Mouse (Mus musculus) kidney, adult 2 months (tissue): ENCODE results near the gene Mmp14. TPM values are rescaled to one million over a fixed set of nuclear protein-coding genes. Genes with fewer than 3 reads are reported as not detected.
A peak's percentile ranks its signal among the peaks of the same experiment; 100 is the strongest.

Source experiments
- DNase-seq: peaks from one replicate; pipeline ENCODE4 v3.0.0; 2021
- H3K27ac ChIP-seq: fragments of 200-500 bp; 2 replicates; pipeline ENCODE4 v1.5.1; 2012; ENCODE audit warnings: low read depth, low read length, control low read depth, inconsistent platforms; ENCODE audit not compliant: insufficient read depth
- H3K27me3 ChIP-seq: fragments of 200-500 bp; replicated peaks from 2 replicates; pipeline ENCODE4 v1.6.1; 2012; ENCODE audit warnings: mild to moderate bottlenecking, moderate library complexity, low read length, inconsistent platforms; ENCODE audit not compliant: control insufficient read depth, insufficient read depth
- H3K36me3 ChIP-seq: fragments of 200-500 bp; 2 replicates; pipeline ENCODE4 v1.6.1; 2012; ENCODE audit warnings: mild to moderate bottlenecking, moderate library complexity, low read length, inconsistent platforms; ENCODE audit not compliant: control insufficient read depth, insufficient read depth
- H3K4me1 ChIP-seq: fragments of 200-500 bp; 2 replicates; pipeline ENCODE4 v1.6.1; 2011; ENCODE audit warnings: low read length; ENCODE audit not compliant: control insufficient read depth, insufficient read depth
- H3K4me3 ChIP-seq: fragments of 200-500 bp; 2 replicates; pipeline ENCODE4 v1.5.1; 2011; ENCODE audit warnings: mild to moderate bottlenecking, low read depth, low read length, control low read depth; ENCODE audit not compliant: insufficient read depth
- CTCF ChIP-seq: fragments of 200-500 bp; conservative IDR thresholded peaks from 2 replicates; pipeline ENCODE4 v1.5.1; 2011; ENCODE audit warnings: low read depth, mild to moderate bottlenecking, control low read depth, low read length, moderate library complexity, mixed read lengths; ENCODE audit not compliant: insufficient read depth, insufficient read length
- POLR2A ChIP-seq: fragments of 200-500 bp; IDR thresholded peaks from one replicate; pipeline ENCODE4 v1.6.1; 2011; ENCODE audit warnings: low read depth, low read length, control low read depth
- WGBS: fragments of 180-500 bp; shearing (Covaris S2); methylation state at CpG from one replicate; pipeline ENCODE4 v1.1.7; 2018; 5-methylcytosine and 5-hydroxymethylcytosine counted together
- polyA plus RNA-seq: library from polyadenylated mRNA; depleted of rRNA; stranded (reverse); fragments of >200 nt; gene quantifications from 2 replicates; pipeline ENCODE4 v1.2.3, GENCODE M21; 2012

Gene Mmp14
- polyA plus RNA-seq, 1 experiment, result 37.2 TPM

GRCm38 (mm10) chr14:54475941-54476844 is 44.8 kb downstream of the Mmp14 start, which contains the start of gene Rem2:
Gene Rem2, plus strand, starts transcription at chr14:54476100.
- Histone ChIP-seq H3K4me3 (peak within 1 kb of the TSS; percentile 30; the same call in 1 of the 2 replicates), H3K27me3 (no peaks in the 10 kb centered on the region), H3K27ac (no peak within 1 kb of the TSS), H3K36me3 (no peaks in the 10 kb centered on the region), H3K4me1 (0 out of 2 replicates have a peak, but pooled peaks cover 2% of the 10 kb centered on the region)
- 7% methylated on average over 23 of the region's 23 CpGs for WGBS
- DNase-seq, result peak; percentile 62
- TF ChIP-seq CTCF, result no peak
- no peak for TF ChIP-seq POLR2A

- H3K27me3 ChIP-seq, result no peaks in the 10 kb centered on the region
- DNase-seq, result no peak
- TF ChIP-seq CTCF (no peak), POLR2A (no peak)
- H3K4me1 ChIP-seq, result 0 out of 2 replicates have a peak, but pooled peaks cover 2% of the 10 kb centered on the region
- no peak overlapping the region for H3K4me3 ChIP-seq
- no peak overlapping the region for H3K27ac ChIP-seq
- WGBS, result 89% methylated on average over 15 of the region's 15 CpGs
- no peaks in the 10 kb centered on the region for H3K36me3 ChIP-seq
These were observed 45.9 kb downstream of the Mmp14 start for GRCm38 (mm10) chr14:54477172-54477909.

GRCm38 (mm10) chr14:54479451-54479920 is 48.1 kb downstream of the Mmp14 start:
- H3K36me3 ChIP-seq, result no peaks in the 10 kb centered on the region
- 4% methylated on average over 40 of the region's 40 CpGs for WGBS
- H3K4me1 ChIP-seq, result 0 out of 2 replicates have a peak, but pooled peaks cover 2% of the 10 kb centered on the region
- peak; percentile 64 for DNase-seq
- peak overlapping the region; percentile 64 for H3K4me3 ChIP-seq
- H3K27me3 ChIP-seq, result no peaks in the 10 kb centered on the region
- H3K27ac ChIP-seq, result no peak overlapping the region
- TF ChIP-seq POLR2A (no peak), CTCF (no peak)

- Histone ChIP-seq H3K4me1 (0 out of 2 replicates have a peak, but pooled peaks cover 2% of the 10 kb centered on the region), H3K36me3 (no peaks in the 10 kb centered on the region), H3K27me3 (no peaks in the 10 kb centered on the region), H3K4me3 (no peak overlapping the region), H3K27ac (no peak overlapping the region)
- no peak for TF ChIP-seq CTCF
- TF ChIP-seq POLR2A, result no peak
- no peak for DNase-seq
- WGBS, result 85% methylated on average over 6 of the region's 6 CpGs
These were observed 49.3 kb downstream of the Mmp14 start for GRCm38 (mm10) chr14:54480673-54481072.

- 0 out of 2 replicates have a peak, but pooled peaks cover 2% of the 10 kb centered on the region for H3K4me1 ChIP-seq
- WGBS, result 76% methylated on average over 8 of the region's 8 CpGs
- H3K27ac ChIP-seq, result no peak overlapping the region
- no peak for TF ChIP-seq CTCF
- TF ChIP-seq POLR2A, result no peak
- no peak for DNase-seq
- H3K27me3 ChIP-seq, result no peaks in the 10 kb centered on the region
- no peak overlapping the region for H3K4me3 ChIP-seq
- no peaks in the 10 kb centered on the region for H3K36me3 ChIP-seq
These were observed 50.0 kb downstream of the Mmp14 start for GRCm38 (mm10) chr14:54481402-54481801.

- WGBS, result 50% methylated on average over 9 of the region's 9 CpGs
- Histone ChIP-seq H3K27me3 (no peaks in the 10 kb centered on the region), H3K27ac (no peak overlapping the region), H3K4me1 (0 out of 2 replicates have a peak, but pooled peaks cover 2% of the 10 kb centered on the region), H3K4me3 (no peak overlapping the region), H3K36me3 (no peaks in the 10 kb centered on the region)
- DNase-seq, result peak; percentile 42
- no peak for TF ChIP-seq POLR2A
- peak; percentile 64 for TF ChIP-seq CTCF
These were observed 51.1 kb downstream of the Mmp14 start for GRCm38 (mm10) chr14:54482498-54482897.

- Histone ChIP-seq H3K27me3 (no peaks in the 10 kb centered on the region), H3K4me1 (no peaks in the 10 kb centered on the region), H3K4me3 (no peak overlapping the region), H3K36me3 (no peaks in the 10 kb centered on the region), H3K27ac (no peak overlapping the region)
- WGBS, result 92% methylated on average over 7 of the region's 7 CpGs
- DNase-seq, result no peak
- TF ChIP-seq POLR2A, result no peak
- no peak for TF ChIP-seq CTCF
These were observed 54.5 kb downstream of the Mmp14 start for GRCm38 (mm10) chr14:54485899-54486298.
